Mouse (Mus musculus): Measurements from ENCODE around the gene Isx. TPM values are rescaled to one million over a fixed set of nuclear protein-coding genes. Genes with fewer than 3 reads are reported as not detected.

Gene Isx
- total RNA-seq, 1 experiment from 2014 or later, result not detected

DNA sequence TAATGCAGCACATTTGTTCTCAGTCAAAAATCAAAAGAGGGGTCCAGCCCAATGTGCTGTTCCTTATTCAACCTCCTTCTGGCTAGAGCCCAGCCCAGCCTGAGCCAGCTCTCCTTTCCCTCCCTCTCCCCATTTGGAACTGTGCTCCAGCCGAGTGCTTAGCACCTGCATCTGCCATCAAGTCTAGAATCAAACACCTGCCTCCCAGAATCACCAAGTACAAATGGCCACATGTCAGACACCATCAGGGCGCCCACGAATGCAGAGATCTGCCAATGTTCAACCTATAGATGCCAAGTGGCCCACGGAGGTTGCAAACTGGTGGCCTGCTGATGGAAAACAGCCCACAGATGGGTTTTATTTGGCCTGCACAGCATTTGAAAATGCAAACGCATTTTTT is 18.1 kb downstream of the Isx start:
- no peak for ATAC-seq (replicated peaks; ENCODE audit: insufficient number of reproducible peaks, low FRiP score, low TSS enrichment, poor library complexity, severe bottlenecking)

DNA sequence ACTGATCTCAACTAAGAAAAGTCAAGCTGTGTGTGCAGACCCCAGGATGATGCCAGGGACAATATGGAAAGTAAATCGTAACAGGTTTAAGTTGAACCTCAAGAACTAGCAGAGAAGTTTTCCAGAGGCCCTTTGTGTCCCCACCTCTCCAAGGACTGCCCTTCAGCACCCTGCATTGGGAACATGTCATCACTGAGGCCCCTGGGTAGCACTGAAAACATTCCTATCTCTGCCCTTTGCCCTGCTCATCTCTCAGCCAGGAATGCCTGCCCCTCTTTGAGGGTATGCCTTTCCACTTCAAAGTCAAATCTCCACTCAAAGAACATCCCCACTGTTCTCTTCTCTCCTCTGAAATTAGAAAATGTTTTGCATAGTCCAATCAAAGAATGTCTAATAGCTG is 23.3 kb downstream of the Isx start:
- ATAC-seq (replicated peaks; ENCODE audit: insufficient number of reproducible peaks, low FRiP score, low TSS enrichment, poor library complexity, severe bottlenecking), result no peak

DNA sequence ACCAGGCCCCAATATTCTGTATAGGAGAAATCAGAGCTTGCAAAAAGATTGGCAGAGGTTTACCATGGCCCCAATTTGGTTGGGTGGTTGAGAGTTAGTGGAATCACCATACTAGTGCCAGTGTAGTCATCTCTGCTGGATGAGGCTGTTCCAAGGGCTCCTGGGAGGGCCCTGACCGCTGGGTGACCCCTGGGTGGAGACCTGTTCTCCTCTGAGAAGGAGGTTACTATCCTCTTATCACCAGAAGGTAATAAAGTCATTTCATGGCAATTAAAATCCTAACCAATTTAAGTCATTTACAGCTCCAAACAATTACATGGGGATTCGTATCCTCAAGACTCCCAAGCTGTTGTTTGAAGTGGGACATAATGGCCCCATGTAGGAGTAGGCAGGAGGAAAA is 24.3 kb downstream of the Isx start:
- ATAC-seq (replicated peaks; ENCODE audit: insufficient number of reproducible peaks, low FRiP score, low TSS enrichment, poor library complexity, severe bottlenecking), result no peak

DNA sequence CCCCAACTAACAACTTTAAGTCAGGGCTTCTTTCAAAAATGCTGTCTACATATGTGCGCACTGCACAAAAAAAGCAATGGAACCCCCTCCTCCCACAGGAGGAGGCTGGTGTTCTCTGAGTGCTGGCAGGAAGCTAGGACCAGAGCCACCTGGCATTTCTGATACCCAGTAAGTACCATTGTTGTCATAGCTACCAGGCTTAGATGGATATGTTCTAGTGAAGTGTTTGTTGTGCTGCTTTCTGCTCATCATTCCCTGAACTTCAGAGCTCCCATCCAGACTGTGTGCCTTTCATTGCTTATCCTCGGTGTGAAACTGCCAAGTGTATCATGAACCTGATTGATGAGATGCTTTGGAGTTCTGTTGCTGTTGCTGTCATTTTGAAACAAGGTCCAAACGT is 26.8 kb downstream of the Isx start:
- ATAC-seq (replicated peaks; ENCODE audit: insufficient number of reproducible peaks, low FRiP score, low TSS enrichment, poor library complexity, severe bottlenecking), result no peak

DNA sequence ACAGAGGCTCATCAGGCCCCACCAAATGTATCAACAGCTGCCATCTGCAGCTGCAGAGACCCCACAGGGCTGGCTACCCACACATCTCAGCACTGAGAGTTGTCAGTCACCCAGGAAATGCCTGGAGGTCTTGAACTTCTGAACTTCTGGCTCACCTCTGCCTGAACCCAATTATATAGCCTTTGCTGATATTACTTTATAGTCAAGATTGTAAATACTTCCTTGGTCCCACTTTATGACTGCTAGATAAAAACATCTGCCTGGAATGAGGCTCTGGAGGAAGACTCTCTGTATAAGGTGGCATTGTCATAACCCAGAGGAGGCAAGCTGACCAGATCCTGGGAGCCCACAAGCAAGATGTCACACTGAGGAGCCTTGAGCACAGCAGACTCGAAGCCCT is 28.8 kb downstream of the Isx start:
- no peak for ATAC-seq (replicated peaks; ENCODE audit: insufficient number of reproducible peaks, low FRiP score, low TSS enrichment, poor library complexity, severe bottlenecking)

DNA sequence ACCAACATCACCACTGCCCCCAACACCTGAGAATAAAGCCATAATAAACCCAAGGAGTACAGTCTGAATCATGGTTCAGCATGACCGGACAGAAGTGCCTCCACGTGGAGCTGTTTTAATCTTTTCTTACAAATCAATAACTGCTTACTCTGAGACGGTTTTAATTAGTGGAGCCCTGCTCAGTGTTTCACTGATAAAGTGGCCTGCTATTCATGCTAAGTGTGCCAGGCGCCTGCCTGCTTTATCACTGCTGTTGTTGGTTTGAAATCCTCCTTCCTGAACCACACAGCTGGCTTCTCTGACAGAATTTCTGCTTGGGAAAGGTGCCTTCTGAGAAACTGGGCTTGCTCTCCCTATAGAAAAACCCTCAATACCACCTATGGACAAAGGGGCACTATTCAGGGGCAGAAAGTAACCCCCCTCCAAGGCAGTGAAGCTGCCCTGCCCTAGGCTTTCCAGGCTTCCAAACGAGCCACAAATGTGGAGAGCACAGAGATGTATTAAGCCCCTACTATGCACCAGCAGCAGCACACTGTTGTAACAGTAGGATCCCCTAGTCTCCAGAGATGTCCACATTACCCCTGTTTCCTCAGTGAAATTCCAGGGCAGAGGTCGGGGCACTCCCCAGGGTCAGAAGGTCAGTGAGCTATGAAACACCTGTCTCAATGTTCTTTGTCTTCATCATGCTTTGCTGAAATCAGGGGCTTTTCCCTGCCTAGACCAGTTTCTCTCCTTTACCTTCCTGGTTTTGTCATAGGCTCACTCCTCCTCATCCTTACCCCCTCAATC is 30.3 kb downstream of the Isx start:
- no peak for ATAC-seq (replicated peaks; ENCODE audit: insufficient number of reproducible peaks, low FRiP score, low TSS enrichment, poor library complexity, severe bottlenecking)

DNA sequence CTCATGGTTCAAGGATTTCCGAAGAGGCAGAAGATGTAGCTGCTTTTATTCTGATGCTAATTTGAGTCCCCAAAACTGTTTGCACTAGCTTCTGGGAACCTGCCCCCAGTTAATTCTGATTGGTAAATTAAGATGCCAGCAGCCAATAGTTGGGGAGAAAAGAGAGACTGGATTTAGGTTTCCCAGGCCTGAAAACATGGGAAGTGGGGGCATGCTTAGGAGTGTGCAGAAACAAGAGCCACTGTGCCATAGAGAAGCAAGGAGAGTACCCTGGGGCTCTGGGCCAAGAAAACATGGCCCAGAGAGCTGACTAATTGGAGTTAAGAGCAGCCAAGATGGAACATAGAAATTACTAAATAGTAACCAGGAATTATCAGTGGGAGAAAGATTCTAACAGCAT is 33.4 kb downstream of the Isx start:
- no peak for ATAC-seq (replicated peaks; ENCODE audit: insufficient number of reproducible peaks, low FRiP score, low TSS enrichment, poor library complexity, severe bottlenecking)

DNA sequence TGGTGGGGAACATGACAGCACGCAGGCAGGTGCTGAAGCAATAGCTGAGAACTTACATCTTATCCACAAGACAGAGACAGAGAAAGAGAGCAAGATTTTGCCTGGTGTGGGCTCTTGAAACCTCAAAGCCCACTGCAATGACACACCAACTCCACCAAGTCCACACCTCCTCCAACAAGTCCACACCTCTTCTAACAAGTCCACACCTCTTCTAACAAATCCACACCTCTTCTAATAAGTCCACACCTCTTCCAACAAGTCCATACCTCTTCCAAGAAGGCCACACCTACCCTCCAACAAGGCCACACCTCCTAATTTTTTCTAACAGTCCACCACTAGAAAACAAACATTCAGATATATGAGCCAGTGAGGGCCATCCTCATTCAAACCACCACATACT is 37.7 kb downstream of the Isx start:
- ATAC-seq (replicated peaks; ENCODE audit: insufficient number of reproducible peaks, low FRiP score, low TSS enrichment, poor library complexity, severe bottlenecking), result no peak

DNA sequence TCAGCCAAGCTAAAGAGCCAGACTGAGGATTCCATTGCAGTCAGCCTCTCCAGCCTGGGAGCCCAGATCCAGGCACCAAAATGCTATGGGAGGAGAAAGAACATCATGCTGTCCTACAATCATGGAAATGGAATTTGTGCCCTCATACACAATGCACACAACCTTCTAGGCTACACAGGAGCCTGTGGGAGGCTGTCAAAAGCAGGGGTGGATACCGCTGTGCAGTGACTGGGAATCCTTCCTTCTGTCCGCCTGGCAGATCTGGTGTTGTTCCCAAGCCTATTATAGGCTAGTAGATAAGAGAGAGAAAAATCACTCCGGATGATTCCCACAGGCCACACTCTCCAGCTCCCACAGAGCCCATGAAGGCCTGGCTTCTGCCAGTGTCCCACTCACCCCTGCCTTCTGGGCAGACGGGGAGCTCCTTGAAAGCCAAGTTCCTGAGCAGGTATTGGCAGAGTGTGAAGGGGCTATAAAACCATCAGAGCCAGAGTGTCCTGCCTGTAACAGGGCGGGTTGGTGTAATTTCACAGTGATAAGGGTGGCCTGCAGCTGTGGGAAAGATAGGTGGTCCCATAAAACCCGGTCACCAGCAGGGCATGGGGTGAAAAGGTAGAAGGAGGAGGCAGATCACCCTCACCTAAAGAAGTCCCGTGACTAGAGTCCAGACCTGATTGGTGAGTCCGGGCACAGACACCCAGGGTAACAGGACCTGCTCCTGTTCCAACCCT is 47.9 kb downstream of the Isx start:
- ATAC-seq (replicated peaks; ENCODE audit: insufficient number of reproducible peaks, low FRiP score, low TSS enrichment, poor library complexity, severe bottlenecking), result no peak

DNA sequence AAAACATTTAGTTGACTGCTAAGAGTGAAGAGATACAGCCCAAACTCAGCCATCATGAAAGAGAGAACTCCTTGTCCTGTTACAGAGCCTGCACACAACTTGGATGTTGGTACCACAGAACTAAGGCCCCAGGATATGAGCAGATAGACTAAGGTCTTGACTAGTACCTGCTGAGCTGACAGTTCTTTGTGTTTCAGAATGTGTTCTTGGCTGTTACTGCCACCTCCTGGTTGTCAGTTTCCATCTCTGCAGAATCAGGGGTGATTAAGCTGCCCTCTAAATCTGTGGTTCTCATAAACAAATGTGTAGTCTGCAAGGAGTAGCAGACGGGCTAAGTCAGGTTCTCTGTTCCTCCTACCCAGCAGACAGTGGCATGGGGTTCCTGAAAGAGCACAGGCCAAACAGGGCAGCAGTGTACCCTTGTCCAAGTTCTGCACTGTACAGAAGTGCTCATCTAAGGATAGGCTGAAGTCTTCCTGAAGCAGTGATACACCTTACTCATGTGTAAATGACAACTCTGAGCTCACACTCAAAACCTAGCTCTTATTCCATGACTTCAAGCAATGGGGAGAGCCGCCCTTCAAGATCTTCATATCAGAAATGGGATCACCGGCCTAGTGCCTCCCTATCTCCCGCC is 49.0 kb downstream of the Isx start:
- no peak for ATAC-seq (replicated peaks; ENCODE audit: insufficient number of reproducible peaks, low FRiP score, low TSS enrichment, poor library complexity, severe bottlenecking)

DNA sequence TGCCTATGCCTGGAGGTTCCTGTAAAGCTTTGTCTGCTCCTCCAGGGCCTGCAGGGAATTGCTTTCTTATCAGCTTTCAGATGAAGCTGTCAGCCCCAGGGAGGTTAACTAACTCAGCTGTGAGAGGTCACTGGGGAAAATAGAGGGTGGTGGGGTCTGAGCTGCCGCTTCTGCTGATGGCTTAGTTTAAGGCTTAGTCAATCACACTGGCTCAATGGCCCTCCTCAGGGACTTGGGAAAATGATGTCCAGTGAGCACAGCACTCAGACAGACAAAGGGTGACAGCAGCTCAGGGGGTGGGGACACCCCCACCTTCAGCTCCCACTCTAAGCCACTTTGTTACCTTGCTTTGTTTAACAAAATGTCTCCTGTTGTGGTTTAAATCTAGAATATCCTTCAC is 55.0 kb downstream of the Isx start:
- no peak for ATAC-seq (replicated peaks; ENCODE audit: insufficient number of reproducible peaks, low FRiP score, low TSS enrichment, poor library complexity, severe bottlenecking)

DNA sequence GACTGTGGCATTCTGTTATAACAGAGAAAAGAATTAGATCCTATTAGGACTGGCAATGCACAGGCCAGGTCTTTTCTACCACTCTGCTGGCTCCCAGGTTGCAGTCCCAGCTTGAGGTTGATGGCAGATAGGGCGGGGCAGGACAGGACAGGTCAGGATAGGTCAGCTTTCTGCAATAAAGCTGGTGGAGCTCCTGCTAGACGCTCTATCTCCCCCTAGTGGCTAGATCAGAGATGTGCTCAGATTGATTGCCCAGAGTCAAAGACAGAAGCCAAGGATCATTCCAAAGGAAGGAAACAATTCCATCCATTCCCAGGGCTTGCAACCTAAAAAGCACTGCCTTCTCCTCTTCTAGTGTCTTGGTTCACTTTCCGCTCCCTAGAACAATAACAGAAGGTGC is 57.8 kb downstream of the Isx start:
- no peak for ATAC-seq (replicated peaks; ENCODE audit: insufficient number of reproducible peaks, low FRiP score, low TSS enrichment, poor library complexity, severe bottlenecking)

DNA sequence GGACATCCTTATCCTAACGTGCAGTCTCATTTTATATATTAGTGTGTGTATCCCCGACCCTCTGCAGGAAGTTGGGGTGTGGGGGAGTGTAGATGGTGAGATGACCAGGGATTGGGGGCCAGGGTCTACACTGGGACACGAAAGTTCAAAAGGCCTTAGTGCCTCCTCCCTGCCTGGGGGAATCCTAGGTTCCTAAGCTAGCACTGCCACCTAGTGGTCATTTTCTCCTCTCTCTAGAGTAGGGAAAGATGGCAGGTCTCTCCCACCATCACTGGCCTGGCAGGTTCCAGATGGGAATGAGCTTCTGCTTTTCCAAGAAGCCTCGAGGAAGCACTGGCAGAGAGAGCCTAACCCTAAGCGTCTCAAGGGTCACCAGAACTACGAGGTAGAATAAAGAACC is 62.3 kb downstream of the Isx start:
- no peak for ATAC-seq (replicated peaks; ENCODE audit: insufficient number of reproducible peaks, low FRiP score, low TSS enrichment, poor library complexity, severe bottlenecking)

DNA sequence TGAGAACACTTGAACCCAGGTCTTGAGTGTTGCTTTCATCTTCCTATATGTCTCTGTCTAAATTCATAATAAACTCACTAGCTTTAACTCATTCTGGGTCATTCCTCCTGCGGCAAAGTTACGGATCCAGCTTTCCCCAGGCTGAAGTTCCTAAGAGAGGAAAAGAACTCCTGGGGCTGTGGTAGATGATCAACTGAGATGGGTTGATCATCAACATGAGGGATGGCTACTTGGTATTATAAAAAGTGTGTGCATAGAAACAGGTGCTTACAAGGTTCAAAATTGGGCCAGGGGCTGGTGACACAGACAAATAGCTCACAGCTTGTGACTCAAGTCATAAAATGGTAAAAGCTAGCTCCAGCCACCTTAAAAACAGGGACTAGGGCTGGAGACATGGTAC is 63.7 kb downstream of the Isx start:
- no peak for ATAC-seq (replicated peaks; ENCODE audit: insufficient number of reproducible peaks, low FRiP score, low TSS enrichment, poor library complexity, severe bottlenecking)

DNA sequence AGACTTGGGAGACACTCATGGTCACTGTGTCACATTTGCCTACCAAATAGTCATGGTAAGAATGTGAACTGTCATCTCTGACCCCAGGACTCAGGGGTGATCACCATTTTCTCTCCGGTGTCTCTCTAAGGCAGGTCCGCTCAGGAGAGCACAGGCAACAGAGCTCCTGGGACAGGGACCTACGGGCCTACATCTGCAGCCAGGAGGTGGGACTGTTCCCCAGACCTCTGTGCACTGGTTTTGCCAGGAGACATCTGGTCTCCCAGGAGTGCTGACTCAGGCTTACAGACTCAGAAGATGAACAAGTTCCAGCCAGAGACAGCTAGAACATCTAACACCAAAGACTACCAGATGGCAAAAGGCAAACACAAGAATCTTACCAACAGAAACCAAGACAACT is 69.1 kb downstream of the Isx start:
- no peak for ATAC-seq (replicated peaks; ENCODE audit: insufficient number of reproducible peaks, low FRiP score, low TSS enrichment, poor library complexity, severe bottlenecking)

Other genes starting within 250 kb of the Isx start
- gene Hmgxb4, start 120.2 kb downstream of the Isx start, total RNA-seq (2017), result 29.7 to 52.8 TPM (median 33.2 TPM) in 3 replicates
- 21.5 to 55.1 TPM (median 25.0 TPM) in 3 replicates for gene Tom1, start 160.5 kb downstream of the Isx start, total RNA-seq (2017)
- gene Hmox1, start 220.4 kb downstream of the Isx start, total RNA-seq (2017), result 50.8 to 61.9 TPM (median 55.9 TPM) in 3 replicates
- gene Mcm5, start 236.4 kb downstream of the Isx start, total RNA-seq (2017), result 28.1 to 55.4 TPM (median 30.7 TPM) in 3 replicates

Data from monocyte, adult 5-6 weeks (primary cell).